Mouse (Mus musculus) bone marrow, adult 2 months (tissue): ENCODE data around the gene Rapgef5.

Experiments used
- CTCF ChIP-seq: fragments of 200-500 bp; IDR thresholded peaks from 2 replicates; pipeline ENCODE4 v1.5.1; 2011; ENCODE audit warnings: low read length, control low read depth; ENCODE audit not compliant: control insufficient read depth, insufficient read depth
- POLR2A ChIP-seq: fragments of 200-500 bp; IDR thresholded peaks from 2 replicates; pipeline ENCODE4 v1.6.1; 2011; ENCODE audit warnings: low read depth, mild to moderate bottlenecking, control low read depth, low read length, borderline replicate concordance; ENCODE audit not compliant: control insufficient read depth

GRCm38 (mm10) chr12:117681273-117681672 is 165.0 kb downstream of the Rapgef5 start:
- TF ChIP-seq POLR2A = no peak
- TF ChIP-seq CTCF = no peak
